Mouse (Mus musculus) liver, embryonic 14.5 days (tissue): Measurements from ENCODE around the gene Akap13. TPM values are rescaled to one million over a fixed set of nuclear protein-coding genes. Genes with fewer than 3 reads are reported as not detected.
A peak's percentile ranks its signal among the peaks of the same experiment; 100 is the strongest.

Experiments
- ATAC-seq: fragments of 200-750 bp; cut with Nextera tagmentation; 2 replicates; pipeline ENCODE4 v1.8.0; 2017; ENCODE audit warnings: moderate number of reproducible peaks, mild to moderate bottlenecking, moderate library complexity; ENCODE audit not compliant: insufficient read depth
- DNase-seq, 3 experiments: peaks; one replicate each; pipeline ENCODE4 v3.0.0-alpha.2; 2012 to 2013; ENCODE audit warnings: low read depth in 3 of 3, low spot score in 3 of 3
- H3K27ac ChIP-seq: fragments of 300-500 bp; sonication (generic); 2 replicates; pipeline ENCODE4 v1.5.1; 2014; ENCODE audit warnings: moderate library complexity, mild to moderate bottlenecking, control low read depth, inconsistent platforms
- H3K27me3 ChIP-seq: fragments of 300-500 bp; sonication (generic); 2 replicates; pipeline ENCODE4 v1.6.1; 2014; ENCODE audit warnings: mild to moderate bottlenecking, low read length, moderate library complexity; ENCODE audit not compliant: control insufficient read depth, insufficient read depth
- H3K36me3 ChIP-seq: fragments of 300-500 bp; sonication (generic); replicated peaks from 2 replicates; pipeline ENCODE4 v1.6.1; 2014; ENCODE audit warnings: low read depth; ENCODE audit not compliant: control insufficient read depth, insufficient read depth
- H3K4me1 ChIP-seq, 2 experiments: fragments of 200-500 bp in 1 of 2; fragments of 300-500 bp in 1 of 2; sonication (generic) in 1 of 2; replicated peaks; 2 replicates each; pipeline ENCODE4 v1.6.1; 2012 to 2014; ENCODE audit warnings: antibody characterized with exemption in 1 of 2, inconsistent platforms in 1 of 2, low read length in 1 of 2; ENCODE audit not compliant: control insufficient read depth in 2 of 2, insufficient read depth in 2 of 2
- H3K4me2 ChIP-seq: fragments of 300-500 bp; sonication (generic); 2 replicates; pipeline ENCODE4 v1.6.1; 2014; ENCODE audit warnings: low read depth, mild to moderate bottlenecking, control low read depth, moderate library complexity
- H3K4me3 ChIP-seq, 2 experiments: fragments of 200-500 bp in 1 of 2; fragments of 300-500 bp in 1 of 2; sonication (generic) in 1 of 2; 2 replicates each; pipeline ENCODE4 v1.5.1; 2012 to 2014; ENCODE audit warnings: low read depth in 2 of 2, low read length in 2 of 2, mild to moderate bottlenecking in 2 of 2, control low read depth in 1 of 2, inconsistent platforms in 1 of 2, moderate library complexity in 1 of 2; ENCODE audit not compliant: insufficient read depth in 1 of 2
- H3K9ac ChIP-seq: fragments of 300-500 bp; sonication (generic); replicated peaks from 2 replicates; pipeline ENCODE4 v1.6.1; 2014; ENCODE audit warnings: mild to moderate bottlenecking, control low read depth, moderate library complexity
- H3K9me3 ChIP-seq: fragments of 300-500 bp; sonication (generic); 2 replicates; pipeline ENCODE4 v1.6.1; 2016; ENCODE audit warnings: low read length, mixed read lengths; ENCODE audit not compliant: control insufficient read depth
- CTCF ChIP-seq: IDR thresholded peaks from 2 replicates; pipeline ENCODE4 v1.5.1; 2016; ENCODE audit warnings: antibody characterized with exemption, low read depth, control low read depth
- EP300 ChIP-seq: IDR thresholded peaks from 2 replicates; pipeline ENCODE4 v1.6.1; 2016; ENCODE audit warnings: antibody characterized with exemption, low read depth
- WGBS: fragments of 180-500 bp; shearing (Covaris S2); extraction: QIAGEN DNeasy Blood & Tissue Kit; methylation state at CpG from one replicate; pipeline ENCODE4 v1.1.7; 2014; ENCODE audit not compliant: insufficient replicate concordance; 5-methylcytosine and 5-hydroxymethylcytosine counted together
- polyA plus RNA-seq, 2 experiments: library from polyadenylated mRNA; depleted of rRNA in 1 of 2; stranded (reverse) in 1 of 2; unstranded in 1 of 2; fragments of >200 nt; fragmentation: Nextera tagmentation in 1 of 2; extraction: Ambion mirVana in 1 of 2; gene quantifications; 2 replicates each; pipeline versions ENCODE4 v1.2.1 to v1.2.3; 2012 to 2014

Akap13 gene
- polyA plus RNA-seq, 2 experiments = 9.0 to 28.1 TPM

DNA sequence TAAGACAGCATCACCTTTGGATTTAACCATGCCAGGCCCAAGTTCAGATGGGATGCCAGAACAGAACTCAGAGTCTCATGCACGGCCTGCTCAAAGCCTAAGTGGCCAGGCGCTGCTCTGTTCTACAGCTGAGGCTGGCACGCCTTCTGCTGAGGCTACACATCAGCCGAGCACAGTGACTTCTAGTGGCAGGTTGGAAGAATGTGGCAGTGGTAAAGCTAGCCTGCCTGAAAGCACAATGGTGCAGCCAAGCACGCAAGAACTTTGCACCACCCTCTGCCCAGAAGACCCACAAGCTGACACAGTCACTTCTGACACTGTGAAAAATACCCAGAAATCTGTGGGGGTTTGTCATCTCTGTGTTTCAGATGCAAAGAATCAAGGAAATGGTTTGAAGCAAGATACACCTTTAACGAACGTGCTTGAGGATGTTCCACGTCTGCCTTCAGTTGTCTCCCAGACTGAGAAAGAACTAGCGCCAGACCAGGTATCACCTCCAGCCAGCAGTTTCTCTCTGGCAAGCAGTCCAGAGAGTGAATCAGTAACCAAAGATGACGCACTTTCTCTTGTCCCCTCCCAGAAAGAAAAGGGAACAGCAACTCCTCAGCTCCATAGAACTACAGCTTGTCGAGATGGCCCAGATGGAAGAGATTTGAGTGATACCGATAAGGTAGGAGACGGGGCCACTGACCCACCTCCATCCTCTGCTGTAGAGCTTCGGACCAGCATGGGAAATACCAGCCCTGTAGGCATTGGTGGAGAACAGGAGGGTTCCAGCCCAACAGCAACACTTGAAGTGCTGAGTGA lies 154.3 kb downstream of the Akap13 start:
- H3K4me2 ChIP-seq = peak overlapping the region; percentile 40
- no peak for ATAC-seq
- peaks cover 35 to 48% of the 10 kb centered on the region in 2 experiments for H3K4me1 ChIP-seq
- TF ChIP-seq CTCF (peak; percentile 75), EP300 (no peak)
- H3K9me3 ChIP-seq = no peaks in the 10 kb centered on the region
- DNase-seq = no peak
- WGBS = 65% methylated on average over 14 of the region's 14 CpGs
- H3K9ac ChIP-seq = no peak overlapping the region; the same call in 1 of the 2 replicates
- H3K27ac ChIP-seq = peak overlapping the region; percentile 75
- H3K36me3 ChIP-seq = peaks cover 21% of the 10 kb centered on the region
- H3K27me3 ChIP-seq = no peaks in the 10 kb centered on the region
- no peak overlapping the region for H3K4me3 ChIP-seq

DNA sequence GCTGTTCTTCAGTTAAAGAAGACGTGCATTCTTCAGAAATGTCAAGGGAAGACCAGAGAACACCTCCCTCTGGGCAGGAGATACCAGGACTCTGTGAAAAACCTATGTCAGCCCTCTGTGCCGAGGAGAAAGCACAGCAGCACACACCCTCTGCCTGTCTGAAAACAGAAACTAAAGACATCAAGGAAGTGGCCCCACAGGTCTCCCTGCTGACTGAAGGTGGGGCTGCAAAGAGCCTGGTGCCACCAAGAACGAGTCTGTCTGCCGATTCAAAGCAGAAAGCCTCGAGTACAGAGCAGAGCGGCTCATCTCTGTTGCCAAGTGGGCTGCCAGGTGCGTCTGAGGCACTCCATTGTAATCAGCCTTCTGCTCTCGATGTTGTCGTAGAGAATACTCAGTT lies 155.1 kb downstream of the Akap13 start:
- WGBS = 38% methylated on average over 9 of the region's 9 CpGs
- DNase-seq (no peak), ATAC-seq (peak; percentile 16; the same call in 1 of the 2 replicates)
- Histone ChIP-seq H3K9ac (peak overlapping the region; percentile 24; the same call in 1 of the 2 replicates), H3K36me3 (peaks cover 29% of the 10 kb centered on the region), H3K4me2 (peak overlapping the region; percentile 40), H3K27ac (peak overlapping the region; percentile 75), H3K4me1 (peaks cover 38 to 51% of the 10 kb centered on the region in 2 experiments), H3K27me3 (no peaks in the 10 kb centered on the region), H3K4me3 (no peak overlapping the region; a peak in 1 of 4 replicates), H3K9me3 (no peaks in the 10 kb centered on the region)
- TF ChIP-seq EP300 (no peak), CTCF (peak; percentile 13; the same call in 1 of the 2 replicates)

DNA sequence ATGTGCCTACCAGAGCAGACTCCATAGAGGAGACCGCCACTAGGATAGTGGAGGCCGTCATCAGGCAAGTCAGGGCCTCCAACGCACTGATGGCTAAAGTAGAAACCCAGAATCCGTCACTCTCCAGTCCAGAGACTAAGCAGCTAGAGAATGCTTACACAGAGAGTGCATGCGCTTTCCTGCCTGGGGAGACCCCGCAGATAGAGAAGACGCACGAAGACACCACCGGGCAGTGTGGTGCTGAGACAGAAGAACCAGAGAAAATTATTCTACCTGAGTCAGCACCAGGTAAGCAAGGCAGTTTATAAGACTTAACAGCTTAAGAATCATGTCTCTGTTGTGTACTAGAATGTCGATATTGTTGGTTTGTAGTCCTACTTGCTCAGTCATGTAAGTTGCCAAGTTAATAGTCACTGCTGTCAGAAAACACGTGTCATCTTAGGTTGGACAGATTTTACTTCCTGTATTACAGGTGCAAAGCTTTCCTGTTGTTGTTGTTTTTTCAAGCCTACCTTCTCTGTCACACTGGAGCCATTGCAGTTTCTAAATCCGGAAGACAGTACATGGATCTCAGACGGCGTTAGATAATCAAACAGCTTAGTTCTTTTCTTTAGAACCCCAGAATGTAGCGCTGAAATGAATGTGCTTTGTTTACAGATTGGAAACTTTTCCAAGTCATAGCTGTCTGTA lies 156.1 kb downstream of the Akap13 start:
- H3K4me3 ChIP-seq = peak overlapping the region in 1 of 2 experiments; percentile 62; a peak in 2 of 4 replicates
- H3K27me3 ChIP-seq = no peaks in the 10 kb centered on the region
- H3K36me3 ChIP-seq = peaks cover 39% of the 10 kb centered on the region
- H3K4me1 ChIP-seq = peaks cover 38 to 51% of the 10 kb centered on the region in 2 experiments
- 51% methylated on average over 15 of the region's 15 CpGs for WGBS
- ATAC-seq = peak; percentile 27; the same call in 1 of the 2 replicates
- no peaks in the 10 kb centered on the region for H3K9me3 ChIP-seq
- H3K4me2 ChIP-seq = peak overlapping the region; percentile 57
- TF ChIP-seq EP300 (no peak), CTCF (no peak)
- H3K27ac ChIP-seq = peak overlapping the region; percentile 75
- peak overlapping the region; percentile 63 for H3K9ac ChIP-seq
- DNase-seq = no peak

DNA sequence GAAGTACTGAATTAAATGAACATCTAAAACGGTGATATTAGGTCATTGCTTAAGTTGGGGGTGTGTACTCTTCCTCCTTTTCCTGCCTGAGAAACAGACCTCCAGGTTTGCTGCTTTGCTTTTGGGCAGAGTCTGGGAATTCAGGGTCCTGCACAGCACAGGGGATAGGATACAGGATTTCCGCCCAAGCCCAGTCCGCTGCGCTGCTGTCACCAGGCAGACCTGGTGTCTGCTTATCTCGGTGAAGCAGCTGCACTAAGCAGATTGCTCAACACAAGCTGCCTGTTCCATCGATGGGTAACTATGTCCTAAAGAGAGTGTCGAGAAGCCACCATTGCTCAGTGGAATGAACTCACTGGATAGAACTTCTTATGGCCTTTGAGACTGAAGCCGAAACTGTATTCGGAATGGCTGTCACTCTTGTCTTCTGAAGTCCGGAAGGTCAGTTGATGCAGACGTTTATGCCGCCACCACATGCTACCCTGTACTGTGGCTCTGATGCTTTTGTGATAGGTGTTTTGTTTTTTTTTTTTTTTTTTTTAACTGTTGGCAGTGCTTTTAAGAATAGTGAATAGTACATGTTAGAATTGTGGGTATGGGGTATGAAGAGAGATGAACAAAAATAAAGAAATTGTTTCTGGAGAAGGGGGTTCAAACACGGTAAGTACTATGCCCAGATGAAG lies 156.8 kb downstream of the Akap13 start:
- Histone ChIP-seq H3K9ac (peak overlapping the region; percentile 71), H3K9me3 (no peaks in the 10 kb centered on the region), H3K4me3 (peak overlapping the region; percentile 62 to 91), H3K27ac (peak overlapping the region; percentile 75), H3K36me3 (peaks cover 46% of the 10 kb centered on the region), H3K4me1 (peaks cover 38 to 54% of the 10 kb centered on the region in 2 experiments), H3K27me3 (no peaks in the 10 kb centered on the region), H3K4me2 (peak overlapping the region; percentile 57)
- TF ChIP-seq CTCF = no peak
- TF ChIP-seq EP300 = peak; percentile 98
- ATAC-seq = peak; percentile 98
- WGBS = 2% methylated on average over 13 of the region's 13 CpGs
- DNase-seq = peak; percentile 90 to 91 (median 90)
